Mouse (Mus musculus) heart, postnatal 25 days (tissue): ENCODE measurements around the gene Scgb2b26. TPM values are rescaled to one million over a fixed set of nuclear protein-coding genes. Genes with fewer than 3 reads are reported as not detected.
"Not testable (repeated sequence)": the region's sequence is repeated elsewhere in the genome, so short reads cannot be mapped to it uniquely, and the experiment has no call there.

Source experiments
- DNase-seq: peaks from one replicate; pipeline ENCODE4 v3.0.0; 2022; ENCODE audit warnings: low spot score
- intact Hi-C: fragments of 180-260 bp; cut with DNase I; formaldehyde crosslinking; loops from one replicate; pipeline ENCODE4 v1.15.1; 2025
- total RNA-seq, 2 experiments: library from RNA; stranded (reverse); gene quantifications; 2 replicates each; pipeline ENCODE4 v1.2.3; 2021

The Scgb2b26 gene
- not detected for total RNA-seq

GRCm38 (mm10) chr7:33944940-33945339 is at the start of gene Scgb2b26:
TSS of gene Scgb2b26 (minus strand) at chr7:33945040.
- intact Hi-C loops, result no loop called here
- no peak for DNase-seq

DNA sequence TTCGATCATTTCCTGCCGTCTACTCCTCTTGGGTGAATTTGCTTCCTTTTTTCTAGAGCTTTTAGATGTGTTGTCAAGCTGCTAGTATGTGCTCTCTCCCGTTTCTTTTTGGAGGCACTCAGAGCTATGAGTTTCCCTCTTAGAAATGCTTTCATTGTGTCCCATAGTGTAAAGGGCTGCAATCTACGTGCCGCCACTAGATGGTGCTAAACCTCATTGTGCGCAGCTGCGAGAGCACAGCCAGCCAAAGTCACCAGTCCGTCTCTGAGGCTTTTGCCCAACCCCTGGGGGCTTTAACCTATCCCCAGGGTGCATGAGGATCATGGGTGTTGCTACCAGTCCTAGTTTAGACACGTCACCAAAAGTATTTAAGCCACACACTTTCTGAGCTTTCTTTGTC is 37.4 kb upstream of the Scgb2b26 start:
- intact Hi-C loops, result loop anchor here (10.0 kb wide), 1 partner anchor 213 kb away; the partner anchor contains the start of gene Pdcd2l
- DNase-seq, result not testable (repeated sequence)

- intact Hi-C loops, result no loop called here
- no peak for DNase-seq
These were observed 41.9 kb downstream of the Scgb2b26 start for GRCm38 (mm10) chr7:33902982-33903381.

GRCm38 (mm10) chr7:33900803-33901202 is 44.0 kb downstream of the Scgb2b26 start:
- intact Hi-C loops, result no loop called here

DNA sequence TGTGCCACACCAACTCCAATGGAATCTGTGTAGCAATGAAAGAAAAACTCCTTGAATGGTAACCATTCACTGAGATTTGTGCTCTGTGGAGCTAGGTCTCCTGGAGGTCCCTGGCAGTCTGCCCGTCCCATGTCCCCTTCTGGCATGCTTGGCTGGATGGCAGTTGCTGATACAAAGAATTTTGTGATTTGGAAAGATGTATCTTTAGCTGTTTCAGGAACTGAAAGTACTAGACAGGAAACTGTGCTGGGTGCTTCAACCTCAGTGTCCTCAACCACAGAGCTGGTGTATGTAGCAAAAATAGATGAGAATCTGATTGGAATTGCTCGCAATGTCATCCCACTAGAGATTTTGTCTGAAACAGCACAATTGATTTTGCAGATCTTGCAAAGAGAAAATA is 44.8 kb downstream of the Scgb2b26 start:
- no peak for DNase-seq
- intact Hi-C loops, result no loop called here

More at GRCm38 (mm10) chr7:33900803-33901202, 44.0 kb downstream of the Scgb2b26 start:
- no peak for DNase-seq

Other genes with a start within 250 kb of the Scgb2b26 start
- not detected for gene Scgb2b24, start 205.7 kb downstream of the Scgb2b26 start, total RNA-seq
- not detected for gene Scgb1b24, start 201.2 kb downstream of the Scgb2b26 start, total RNA-seq
- not detected for gene Scgb2b27, start 68.9 kb upstream of the Scgb2b26 start, total RNA-seq
- not detected for gene Scgb1b27, start 76.4 kb upstream of the Scgb2b26 start, total RNA-seq
- gene Scgb1b30, start 150.4 kb upstream of the Scgb2b26 start, total RNA-seq, result not detected
- gene Wtip, start 188.2 kb upstream of the Scgb2b26 start, total RNA-seq, result 10 to 100 TPM; 10.5 to 11.0 TPM
- gene Uba2, start 224.6 kb upstream of the Scgb2b26 start, total RNA-seq, result 10 to 100 TPM; 29.4 to 31.4 TPM